Mouse (Mus musculus) heart, embryonic 10.5 days (tissue): ENCODE measurements at regions not wholly inside any gene's neighbourhood (a gene's known extent, or its start where the extent isn't known, plus 50 kb on each side); places are given as distances from the start of the nearest gene placed in this dataset.

ENCODE experiments used
- DNase-seq: peaks from one replicate; pipeline ENCODE4 v3.0.0-alpha.2; 2017; ENCODE audit warnings: low spot score
- H3K27ac ChIP-seq: fragments of 300-500 bp; sonication (generic); 2 replicates; pipeline ENCODE4 v1.5.1; 2016; ENCODE audit warnings: mild to moderate bottlenecking
- H3K27me3 ChIP-seq: fragments of 300-500 bp; sonication (generic); 2 replicates; pipeline ENCODE4 v1.6.1; 2016; ENCODE audit warnings: mild to moderate bottlenecking; ENCODE audit not compliant: poor library complexity, insufficient read depth, severe bottlenecking
- H3K36me3 ChIP-seq: fragments of 300-500 bp; sonication (generic); 2 replicates; pipeline ENCODE4 v1.6.1; 2016; ENCODE audit warnings: mild to moderate bottlenecking, moderate library complexity
- H3K4me1 ChIP-seq: fragments of 300-500 bp; sonication (generic); 2 replicates; pipeline ENCODE4 v1.6.1; 2016; ENCODE audit warnings: mild to moderate bottlenecking
- H3K4me3 ChIP-seq: fragments of 300-500 bp; sonication (generic); 2 replicates; pipeline ENCODE4 v1.5.1; 2016; ENCODE audit warnings: mild to moderate bottlenecking, moderate library complexity
- H3K9me3 ChIP-seq: fragments of 300-500 bp; sonication (generic); 2 replicates; pipeline ENCODE4 v1.6.1; 2016; ENCODE audit warnings: mild to moderate bottlenecking, moderate library complexity
- WGBS: fragments of 180-500 bp; shearing (Covaris S2); methylation state at CpG from one replicate; pipeline ENCODE4 v1.1.7; 2016; 5-methylcytosine and 5-hydroxymethylcytosine counted together

DNA sequence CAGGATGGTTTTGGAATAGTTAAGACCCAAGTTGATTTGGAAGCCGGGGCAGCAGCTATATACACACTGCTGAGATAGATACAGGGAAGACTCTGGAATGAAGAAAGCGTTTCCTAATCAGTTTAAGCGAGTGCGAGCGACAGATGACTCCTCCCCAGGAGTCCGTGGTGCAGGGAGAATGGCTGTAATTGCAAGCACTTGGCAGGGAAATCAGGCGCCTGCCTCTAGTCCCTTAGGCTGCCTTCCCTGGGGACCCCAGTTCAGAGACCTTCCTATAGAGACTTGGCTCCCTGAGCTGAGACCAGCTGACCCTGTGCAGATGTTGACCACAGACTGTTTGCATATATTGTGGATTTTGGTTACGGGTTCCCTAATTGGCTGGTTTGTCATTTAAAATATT is 228.3 kb upstream of the 4930535I16Rik start:
- Histone ChIP-seq H3K4me1 (peaks cover 24% of the 10 kb centered on the region; the same call in 1 of the 2 replicates), H3K4me3 (peak overlapping the region; percentile 8; the same call in 1 of the 2 replicates), H3K36me3 (no peaks in the 10 kb centered on the region), H3K27me3 (peaks cover 51% of the 10 kb centered on the region), H3K9me3 (no peaks in the 10 kb centered on the region), H3K27ac (no peak overlapping the region)
- no peak for DNase-seq
- 17% methylated on average over 8 of the region's 8 CpGs for WGBS

DNA sequence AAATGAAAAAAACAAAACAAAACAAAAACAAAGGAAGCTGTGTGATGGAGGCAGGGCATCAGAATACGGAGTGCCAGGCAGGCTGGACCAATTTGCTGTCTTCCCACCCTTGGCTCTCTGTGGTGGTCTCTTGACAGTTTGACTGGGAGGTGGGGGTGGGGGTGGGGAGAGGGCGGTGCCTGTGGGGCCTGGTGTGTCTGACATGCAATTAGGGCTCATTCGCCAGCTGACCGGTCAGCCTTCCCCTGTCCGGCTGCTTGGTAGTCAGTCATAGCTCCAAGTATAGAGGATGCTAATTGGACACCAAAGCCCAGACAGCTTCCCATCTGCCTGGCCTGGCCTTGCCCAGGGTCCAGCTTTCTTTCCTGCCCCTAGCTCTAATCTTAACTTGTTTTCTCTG is 225.8 kb upstream of the 4930535I16Rik start:
- H3K27ac ChIP-seq = no peak overlapping the region
- peaks cover 29% of the 10 kb centered on the region; the same call in 1 of the 2 replicates for H3K27me3 ChIP-seq
- H3K4me3 ChIP-seq = no peak overlapping the region
- no peaks in the 10 kb centered on the region for H3K36me3 ChIP-seq
- no peak for DNase-seq
- WGBS = 50% methylated on average over 5 of the region's 5 CpGs
- H3K9me3 ChIP-seq = no peaks in the 10 kb centered on the region
- H3K4me1 ChIP-seq = peaks cover 16% of the 10 kb centered on the region; the same call in 1 of the 2 replicates

DNA sequence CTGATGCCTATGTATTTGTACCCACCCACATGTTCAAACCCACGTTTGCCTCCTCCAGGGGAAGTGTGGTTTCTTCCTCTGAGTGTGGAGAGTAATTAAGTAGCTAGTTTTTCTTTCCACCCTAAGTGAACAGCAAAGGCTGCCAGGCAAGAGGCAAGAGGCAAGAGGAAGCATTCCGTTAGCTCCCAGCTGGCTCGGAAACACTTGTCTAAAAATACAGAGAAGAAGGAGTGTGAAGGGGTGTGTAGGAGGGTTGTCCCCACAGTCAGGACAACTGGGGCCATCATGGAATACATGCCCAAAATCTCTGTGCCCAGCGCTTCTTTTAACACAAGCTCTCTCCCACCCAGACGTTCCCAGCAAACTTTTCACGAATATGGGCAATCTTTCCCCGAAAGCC is 225.4 kb upstream of the 4930535I16Rik start:
- H3K9me3 ChIP-seq = no peaks in the 10 kb centered on the region
- DNase-seq = no peak
- no peak overlapping the region for H3K27ac ChIP-seq
- WGBS = 51% methylated on average over 7 of the region's 7 CpGs
- no peak overlapping the region for H3K4me3 ChIP-seq
- peaks cover 25% of the 10 kb centered on the region; the same call in 1 of the 2 replicates for H3K27me3 ChIP-seq
- H3K4me1 ChIP-seq = peaks cover 16% of the 10 kb centered on the region; the same call in 1 of the 2 replicates
- H3K36me3 ChIP-seq = no peaks in the 10 kb centered on the region

DNA sequence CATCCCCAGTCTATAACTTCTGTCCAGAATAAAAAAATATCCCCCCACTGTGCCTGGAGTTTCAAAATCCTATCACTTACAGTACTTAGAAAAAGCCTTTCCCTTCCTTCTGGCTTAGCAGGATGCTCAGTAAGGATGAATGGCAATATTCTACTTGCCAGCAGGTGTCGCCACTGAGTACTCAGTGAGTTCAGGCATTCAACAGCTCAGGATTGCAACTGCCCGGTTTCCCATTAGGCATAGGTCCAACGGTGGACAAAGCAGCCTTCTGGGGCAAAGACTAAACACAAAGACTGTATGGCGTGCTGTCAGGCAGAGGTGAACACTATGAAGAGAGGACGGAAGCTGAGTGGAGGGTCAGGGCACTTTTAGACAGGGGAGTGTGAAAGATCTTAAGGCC is 224.3 kb upstream of the 4930535I16Rik start:
- H3K27me3 ChIP-seq = peaks cover 17% of the 10 kb centered on the region; the same call in 1 of the 2 replicates
- H3K9me3 ChIP-seq = no peaks in the 10 kb centered on the region
- no peaks in the 10 kb centered on the region for H3K36me3 ChIP-seq
- H3K4me1 ChIP-seq = peaks cover 16% of the 10 kb centered on the region; the same call in 1 of the 2 replicates
- H3K27ac ChIP-seq = no peak overlapping the region
- peak; percentile 87 for DNase-seq
- H3K4me3 ChIP-seq = no peak overlapping the region
- 12% methylated on average over 5 of the region's 5 CpGs for WGBS

GRCm38 (mm10) chr4:124135165-124135470 is 217.3 kb upstream of the 4930535I16Rik start:
- no peak for DNase-seq
- 60% methylated on average over 6 of the region's 6 CpGs for WGBS
- Histone ChIP-seq H3K36me3 (no peaks in the 10 kb centered on the region), H3K4me3 (no peak overlapping the region), H3K27me3 (peaks cover 9% of the 10 kb centered on the region; the same call in 1 of the 2 replicates), H3K4me1 (peaks cover 19% of the 10 kb centered on the region), H3K9me3 (no peaks in the 10 kb centered on the region), H3K27ac (no peak overlapping the region)

- no peak for DNase-seq
- no peak overlapping the region for H3K27ac ChIP-seq
- 12% methylated on average over 6 of the region's 6 CpGs for WGBS
These were observed 216.7 kb upstream of the 4930535I16Rik start for GRCm38 (mm10) chr4:124134341-124135164.

GRCm38 (mm10) chr4:124130946-124131345 is 213.1 kb upstream of the 4930535I16Rik start:
- WGBS = 72% methylated on average over 5 of the region's 5 CpGs
- H3K4me1 ChIP-seq = peaks cover 19% of the 10 kb centered on the region
- peaks cover 7% of the 10 kb centered on the region; the same call in 1 of the 2 replicates for H3K27me3 ChIP-seq
- no peaks in the 10 kb centered on the region for H3K9me3 ChIP-seq
- DNase-seq = no peak
- H3K4me3 ChIP-seq = no peak overlapping the region
- H3K27ac ChIP-seq = no peak overlapping the region
- no peaks in the 10 kb centered on the region for H3K36me3 ChIP-seq

More at GRCm38 (mm10) chr4:124134341-124135164, 216.7 kb upstream of the 4930535I16Rik start:
- H3K4me1 ChIP-seq = peaks cover 19% of the 10 kb centered on the region
- H3K27me3 ChIP-seq = peaks cover 9% of the 10 kb centered on the region; the same call in 1 of the 2 replicates
- H3K36me3 ChIP-seq = no peaks in the 10 kb centered on the region
- no peak overlapping the region for H3K4me3 ChIP-seq
- no peaks in the 10 kb centered on the region for H3K9me3 ChIP-seq

GRCm38 (mm10) chr4:124126258-124126657 is 208.4 kb upstream of the 4930535I16Rik start:
- 85% methylated on average over 8 of the region's 8 CpGs for WGBS
- Histone ChIP-seq H3K9me3 (no peaks in the 10 kb centered on the region), H3K27ac (no peak overlapping the region), H3K27me3 (no peaks in the 10 kb centered on the region), H3K36me3 (no peaks in the 10 kb centered on the region), H3K4me3 (no peak overlapping the region), H3K4me1 (no peaks in the 10 kb centered on the region)
- no peak for DNase-seq

GRCm38 (mm10) chr4:124120334-124120733 is 202.5 kb upstream of the 4930535I16Rik start:
- DNase-seq = no peak
- no peak overlapping the region for H3K4me3 ChIP-seq
- no peaks in the 10 kb centered on the region for H3K36me3 ChIP-seq
- 71% methylated on average over 6 of the region's 6 CpGs for WGBS
- H3K27me3 ChIP-seq = no peaks in the 10 kb centered on the region
- H3K27ac ChIP-seq = no peak overlapping the region
- H3K9me3 ChIP-seq = no peaks in the 10 kb centered on the region
- no peaks in the 10 kb centered on the region for H3K4me1 ChIP-seq

DNA sequence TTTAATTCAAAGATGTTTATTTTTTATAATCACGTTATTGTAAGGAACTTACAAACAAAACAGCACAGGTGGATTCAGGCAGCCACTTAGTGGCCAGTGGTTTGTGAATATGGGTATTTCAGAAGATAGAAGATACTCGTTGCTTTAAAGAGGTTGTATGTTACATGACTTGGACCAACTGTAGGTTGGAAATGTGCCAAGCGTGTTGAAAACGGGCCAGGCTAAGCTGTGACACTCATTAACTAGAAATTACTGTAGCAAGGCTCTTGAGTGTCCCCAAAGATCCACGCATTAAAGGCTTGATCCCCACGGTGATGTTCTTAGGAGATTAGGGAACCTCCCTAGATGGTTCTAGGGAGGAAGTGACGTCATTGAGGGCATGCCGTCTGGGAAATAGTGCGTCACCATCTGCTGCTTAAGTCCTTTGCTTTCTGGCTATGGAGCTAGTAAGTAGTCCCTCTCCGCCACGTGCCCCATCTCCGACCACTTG is 196.1 kb upstream of the 4930535I16Rik start:
- Histone ChIP-seq H3K9me3 (no peaks in the 10 kb centered on the region), H3K36me3 (no peaks in the 10 kb centered on the region), H3K4me3 (no peak overlapping the region), H3K4me1 (no peaks in the 10 kb centered on the region), H3K27ac (no peak overlapping the region), H3K27me3 (peaks cover 3% of the 10 kb centered on the region; the same call in 1 of the 2 replicates)
- DNase-seq = no peak
- 84% methylated on average over 12 of the region's 12 CpGs for WGBS

- H3K4me3 ChIP-seq = no peak overlapping the region
- H3K27ac ChIP-seq = no peak overlapping the region
- H3K36me3 ChIP-seq = no peaks in the 10 kb centered on the region
- peaks cover 3% of the 10 kb centered on the region; the same call in 1 of the 2 replicates for H3K27me3 ChIP-seq
- 58% methylated on average over 8 of the region's 8 CpGs for WGBS
- no peaks in the 10 kb centered on the region for H3K9me3 ChIP-seq
- no peak for DNase-seq
- H3K4me1 ChIP-seq = no peaks in the 10 kb centered on the region
These were observed 192.9 kb upstream of the 4930535I16Rik start for GRCm38 (mm10) chr4:124110705-124111104.

DNA sequence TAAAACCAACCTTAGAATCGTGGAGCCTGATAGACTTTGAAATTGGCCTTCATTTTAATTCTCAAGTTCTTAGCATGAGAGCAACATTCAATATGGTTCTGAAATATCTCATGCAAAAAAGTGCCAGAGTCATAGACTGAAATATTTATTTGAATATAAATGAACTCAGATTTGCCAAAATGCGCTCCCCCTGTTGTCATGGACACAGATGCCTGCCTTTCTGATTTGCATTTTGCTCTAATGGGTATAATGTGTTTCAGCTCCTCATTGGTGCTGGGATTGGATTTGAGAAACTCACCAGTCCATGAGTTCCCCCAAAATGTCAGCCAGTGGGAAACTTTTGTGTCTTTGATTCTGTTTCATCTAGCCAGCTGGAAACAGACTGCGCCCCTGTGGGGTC is 191.5 kb upstream of the 4930535I16Rik start:
- Histone ChIP-seq H3K27me3 (peaks cover 3% of the 10 kb centered on the region; the same call in 1 of the 2 replicates), H3K9me3 (no peaks in the 10 kb centered on the region), H3K36me3 (no peaks in the 10 kb centered on the region), H3K27ac (no peak overlapping the region), H3K4me1 (no peaks in the 10 kb centered on the region), H3K4me3 (no peak overlapping the region)
- no peak for DNase-seq
- 75% methylated on average over 3 of the region's 3 CpGs for WGBS

DNA sequence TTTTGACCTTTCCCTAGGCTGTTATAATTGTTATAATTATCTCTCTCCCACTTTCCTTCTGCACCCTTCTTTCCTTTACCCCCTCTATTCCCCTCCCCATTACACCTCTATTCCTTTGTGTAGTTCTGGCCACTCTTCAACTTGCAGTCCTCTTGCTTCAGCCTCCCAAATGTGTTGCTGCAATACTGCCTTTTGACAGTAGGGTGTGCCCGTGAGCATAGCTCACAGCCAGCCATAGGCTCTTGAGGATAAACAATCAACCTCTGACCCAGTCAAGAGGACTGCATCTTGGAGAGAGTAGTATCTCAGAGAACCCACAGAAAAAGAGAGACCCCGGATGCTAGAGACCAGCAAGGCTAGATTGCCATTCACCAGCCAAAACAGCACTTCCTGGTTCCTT is 184.9 kb upstream of the 4930535I16Rik start:
- Histone ChIP-seq H3K9me3 (no peaks in the 10 kb centered on the region), H3K27me3 (peaks cover 12% of the 10 kb centered on the region), H3K36me3 (no peaks in the 10 kb centered on the region), H3K4me3 (no peak overlapping the region), H3K4me1 (peaks cover 7% of the 10 kb centered on the region; the same call in 1 of the 2 replicates), H3K27ac (no peak overlapping the region)
- WGBS = 33% methylated on average over 2 of the region's 2 CpGs
- no peak for DNase-seq
